Comparison of ENCODE assay signal across 31 mouse cellular contexts in genomic region chr15:102885803-102886202, GRCm38 (mm10). TPM values are rescaled to one million over a fixed set of nuclear protein-coding genes. Genes with fewer than 3 reads are reported as not detected.
"Had no signal": no experiment of that assay in that cellular context is flagged by ENCODE, and none has a peak within 500 bp of the region (broad histone marks: within the 10 kb centered on the region; RNA-seq: fewer than 3 reads in every experiment).

No protein-coding gene starts in this region.

- H3K27ac ChIP-seq: heart, embryonic 13.5 days; heart, embryonic 15.5 days; hindbrain, embryonic 13.5 days; hindbrain, embryonic 15.5 days; hindbrain, postnatal 0 days; kidney, embryonic 15.5 days; kidney, postnatal 0 days; left cerebral cortex, adult 2 months; limb, embryonic 10.5 days; limb, embryonic 12.5 days; liver, embryonic 13.5 days; liver, embryonic 15.5 days had no signal

- DNase-seq: gastrocnemius, postnatal 14 days; gastrocnemius, postnatal 36 days; heart, adult 18-20 months; heart, postnatal 14 days; heart, postnatal 36 days; kidney, adult 11 months; kidney, adult 2 months; kidney, adult 9 months; kidney, postnatal 14 days; kidney, postnatal 36 days; liver; liver, embryonic 13.5 days had no signal

- H3K4me3 ChIP-seq: heart, embryonic 13.5 days; heart, embryonic 15.5 days; hindbrain, embryonic 13.5 days; hindbrain, embryonic 15.5 days; kidney, embryonic 15.5 days; left cerebral cortex, adult 2 months; limb, embryonic 10.5 days; limb, embryonic 12.5 days; liver, embryonic 13.5 days; liver, embryonic 15.5 days had no signal

- H3K9me3 ChIP-seq: heart, embryonic 13.5 days; heart, embryonic 15.5 days; hindbrain, embryonic 13.5 days; hindbrain, embryonic 15.5 days; kidney, embryonic 15.5 days; limb, embryonic 10.5 days; limb, embryonic 12.5 days; liver, embryonic 13.5 days; liver, embryonic 15.5 days had no signal

- H3K36me3 ChIP-seq: heart, embryonic 13.5 days; heart, embryonic 15.5 days; hindbrain, embryonic 13.5 days; hindbrain, embryonic 15.5 days; kidney, embryonic 15.5 days; limb, embryonic 10.5 days; limb, embryonic 12.5 days; liver, embryonic 13.5 days; liver, embryonic 15.5 days had no signal

- H3K4me1 ChIP-seq: heart, embryonic 13.5 days; heart, embryonic 15.5 days; hindbrain, embryonic 13.5 days; hindbrain, embryonic 15.5 days; kidney, embryonic 15.5 days; limb, embryonic 10.5 days; limb, embryonic 12.5 days; liver, embryonic 13.5 days; liver, embryonic 15.5 days had no signal

- H3K9ac ChIP-seq: heart, embryonic 13.5 days; heart, embryonic 15.5 days; hindbrain, embryonic 13.5 days; hindbrain, embryonic 15.5 days; kidney, embryonic 15.5 days; limb, embryonic 12.5 days; liver, embryonic 13.5 days; liver, embryonic 15.5 days had no signal

RNA-seq across cellular contexts. Expression of gene Hoxc13, which starts 35.1 kb away (rescaled TPM):
- total RNA-seq: gastrocnemius, adult 18-20 months; gastrocnemius, adult 8-10 months; gastrocnemius, postnatal 14 days; gastrocnemius, postnatal 36 days; heart, adult 18-20 months; heart, postnatal 14 days; heart, postnatal 36 days; hematopoietic stem cell, adult 5-6 weeks; hindbrain, postnatal 0 days; layer of hippocampus, adult 18-20 months; layer of hippocampus, postnatal 10 days; layer of hippocampus, postnatal 25 days; left cerebral cortex, adult 2 months; left cerebral cortex, postnatal 14 days; left cerebral cortex, postnatal 36 days had no signal

RNA-seq across cellular contexts. Expression of gene Hoxc12, which starts 50.8 kb away (rescaled TPM):
- total RNA-seq: gastrocnemius, adult 18-20 months; gastrocnemius, adult 8-10 months; gastrocnemius, postnatal 36 days; heart, adult 18-20 months; heart, postnatal 14 days; heart, postnatal 36 days; hematopoietic stem cell, adult 5-6 weeks; hindbrain, postnatal 0 days; layer of hippocampus, adult 18-20 months; layer of hippocampus, postnatal 10 days; layer of hippocampus, postnatal 25 days; left cerebral cortex, adult 2 months; left cerebral cortex, postnatal 14 days; left cerebral cortex, postnatal 36 days had no signal
